Mouse (Mus musculus) hindbrain, embryonic 12.5 days (tissue): ENCODE results near the gene Acp4. TPM values are rescaled to one million over a fixed set of nuclear protein-coding genes. Genes with fewer than 3 reads are reported as not detected.
"Not testable (repeated sequence)": the region's sequence is repeated elsewhere in the genome, so short reads cannot be mapped to it uniquely, and the experiment has no call there.

Experiments used
- ATAC-seq: fragments of 200-750 bp; cut with Nextera tagmentation; 2 replicates; pipeline ENCODE4 v1.8.0; 2017; ENCODE audit warnings: moderate TSS enrichment; ENCODE audit not compliant: low FRiP score
- H3K27ac ChIP-seq: fragments of 300-500 bp; sonication (generic); 2 replicates; pipeline ENCODE4 v1.5.1; 2016; ENCODE audit warnings: mild to moderate bottlenecking
- H3K27me3 ChIP-seq: fragments of 300-500 bp; sonication (generic); 2 replicates; pipeline ENCODE4 v1.6.1; 2016; ENCODE audit warnings: mild to moderate bottlenecking
- H3K36me3 ChIP-seq: fragments of 300-500 bp; sonication (generic); 2 replicates; pipeline ENCODE4 v1.6.1; 2016; ENCODE audit warnings: mild to moderate bottlenecking
- H3K4me1 ChIP-seq: fragments of 300-500 bp; sonication (generic); 2 replicates; pipeline ENCODE4 v1.6.1; 2016
- H3K4me2 ChIP-seq: fragments of 300-500 bp; sonication (generic); replicated peaks from 2 replicates; pipeline ENCODE4 v1.6.1; 2016; ENCODE audit warnings: mild to moderate bottlenecking
- H3K4me3 ChIP-seq: fragments of 300-500 bp; sonication (generic); 2 replicates; pipeline ENCODE4 v1.5.1; 2016; ENCODE audit warnings: mild to moderate bottlenecking
- H3K9ac ChIP-seq: fragments of 300-500 bp; sonication (generic); 2 replicates; pipeline ENCODE4 v1.6.1; 2016; ENCODE audit warnings: mild to moderate bottlenecking, moderate library complexity
- H3K9me3 ChIP-seq: fragments of 300-500 bp; sonication (generic); replicated peaks from 2 replicates; pipeline ENCODE4 v1.6.1; 2016; ENCODE audit warnings: mild to moderate bottlenecking
- WGBS: fragments of 180-500 bp; shearing (Covaris S2); methylation state at CpG from one replicate; pipeline ENCODE4 v1.1.7; 2016; 5-methylcytosine and 5-hydroxymethylcytosine counted together
- polyA plus RNA-seq: library from polyadenylated mRNA; unstranded; fragments of >200 nt; fragmentation: Nextera tagmentation; extraction: Ambion mirVana; gene quantifications from 2 replicates; pipeline ENCODE4 v1.2.1, GENCODE M21; 2016

The Acp4 gene
- polyA plus RNA-seq, 1 experiment from 2014 or later = not detected

DNA sequence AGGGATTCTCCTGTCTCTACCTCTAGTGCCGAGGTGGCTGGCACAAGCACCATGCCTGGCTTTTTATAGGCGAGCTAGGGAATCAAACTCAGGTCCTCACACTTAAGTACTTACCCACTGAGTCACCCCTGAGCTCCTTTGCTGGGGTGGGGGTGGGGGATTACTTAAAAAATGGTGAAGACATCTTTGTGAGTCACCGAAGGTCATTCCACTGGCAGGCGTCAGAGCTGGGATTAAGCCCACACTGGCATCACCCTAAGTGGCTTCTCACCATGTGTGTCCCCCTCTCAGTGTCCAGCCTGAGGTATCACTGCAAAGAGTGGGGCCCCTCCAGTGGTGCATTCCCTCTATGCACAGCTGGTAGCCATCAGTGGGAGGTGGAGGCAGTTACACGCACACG lies 3.2 kb upstream of the Acp4 start:
- no peak for ATAC-seq
- Histone ChIP-seq H3K9me3 (no peaks in the 10 kb centered on the region), H3K27ac (no peak overlapping the region), H3K4me3 (no peak overlapping the region), H3K4me1 (peaks cover 5% of the 10 kb centered on the region; the same call in 1 of the 2 replicates), H3K27me3 (peaks cover 19% of the 10 kb centered on the region), H3K4me2 (no peak overlapping the region), H3K36me3 (no peaks in the 10 kb centered on the region), H3K9ac (no peak overlapping the region)
- 80% methylated on average over 6 of the region's 6 CpGs for WGBS

DNA sequence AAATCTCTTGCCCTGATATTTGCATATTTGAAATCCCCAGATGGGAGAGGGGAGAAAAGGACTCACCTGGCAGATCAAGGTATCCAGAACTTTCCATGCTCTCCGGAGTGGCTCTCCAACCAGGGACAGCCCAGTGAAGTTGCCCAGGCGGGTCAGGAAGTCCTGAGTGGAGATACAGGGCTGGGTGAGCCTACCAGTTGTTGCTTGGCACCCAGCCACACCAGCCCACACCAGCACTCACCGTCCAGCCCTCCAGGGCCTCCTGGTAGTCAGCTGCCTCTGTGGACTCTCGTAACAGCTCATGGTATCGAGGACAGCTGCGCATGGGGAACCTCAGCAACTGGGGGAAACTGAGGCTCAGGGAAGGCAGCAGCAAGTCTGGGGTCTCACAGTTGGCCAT lies 2.2 kb downstream of the Acp4 start:
- no peaks in the 10 kb centered on the region for H3K27me3 ChIP-seq
- peaks cover 43% of the 10 kb centered on the region for H3K36me3 ChIP-seq
- no peak for ATAC-seq
- no peaks in the 10 kb centered on the region for H3K4me1 ChIP-seq
- H3K9me3 ChIP-seq = no peaks in the 10 kb centered on the region
- no peak overlapping the region for H3K9ac ChIP-seq
- H3K4me2 ChIP-seq = no peak overlapping the region
- WGBS = 92% methylated on average over 6 of the region's 6 CpGs
- no peak overlapping the region for H3K4me3 ChIP-seq
- H3K27ac ChIP-seq = no peak overlapping the region

DNA sequence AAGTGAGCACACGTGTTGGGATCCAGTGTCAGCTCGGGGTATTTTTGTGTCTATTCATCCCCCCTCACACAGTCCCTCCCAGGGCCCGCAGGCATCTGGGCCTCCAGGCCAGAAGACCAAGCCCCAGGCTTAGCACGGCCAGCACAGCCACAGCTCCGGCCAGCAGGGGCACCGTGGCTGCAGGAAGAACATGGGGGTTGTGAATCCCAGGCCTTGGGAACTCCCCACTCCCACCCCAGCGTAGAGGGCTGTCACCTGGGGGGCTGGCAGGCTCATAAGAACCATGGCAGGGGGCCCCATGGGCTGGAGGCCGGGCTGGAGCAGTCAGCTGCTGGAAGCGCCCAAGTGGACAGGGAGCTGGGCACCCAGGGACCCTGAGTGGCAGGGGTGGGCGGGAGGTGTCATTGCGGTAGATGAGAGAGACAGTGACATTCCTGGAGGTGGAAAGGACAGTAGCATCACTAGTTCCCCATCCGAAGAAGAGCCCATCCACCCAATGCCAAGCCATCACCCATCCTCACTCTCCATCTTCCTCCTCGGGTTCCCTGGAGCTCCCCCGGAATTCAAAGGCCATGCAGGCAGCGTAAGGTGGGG lies 4.1 kb downstream of the Acp4 start:
- Histone ChIP-seq H3K9ac (no peak overlapping the region), H3K36me3 (peaks cover 59% of the 10 kb centered on the region), H3K27me3 (no peaks in the 10 kb centered on the region), H3K4me3 (no peak overlapping the region), H3K27ac (no peak overlapping the region), H3K4me1 (peaks cover 14% of the 10 kb centered on the region), H3K9me3 (no peaks in the 10 kb centered on the region), H3K4me2 (no peak overlapping the region)
- 60% methylated on average over 15 of the region's 15 CpGs for WGBS
- ATAC-seq = 0 out of 2 replicates have a peak, but pooled peaks have one; percentile 14

DNA sequence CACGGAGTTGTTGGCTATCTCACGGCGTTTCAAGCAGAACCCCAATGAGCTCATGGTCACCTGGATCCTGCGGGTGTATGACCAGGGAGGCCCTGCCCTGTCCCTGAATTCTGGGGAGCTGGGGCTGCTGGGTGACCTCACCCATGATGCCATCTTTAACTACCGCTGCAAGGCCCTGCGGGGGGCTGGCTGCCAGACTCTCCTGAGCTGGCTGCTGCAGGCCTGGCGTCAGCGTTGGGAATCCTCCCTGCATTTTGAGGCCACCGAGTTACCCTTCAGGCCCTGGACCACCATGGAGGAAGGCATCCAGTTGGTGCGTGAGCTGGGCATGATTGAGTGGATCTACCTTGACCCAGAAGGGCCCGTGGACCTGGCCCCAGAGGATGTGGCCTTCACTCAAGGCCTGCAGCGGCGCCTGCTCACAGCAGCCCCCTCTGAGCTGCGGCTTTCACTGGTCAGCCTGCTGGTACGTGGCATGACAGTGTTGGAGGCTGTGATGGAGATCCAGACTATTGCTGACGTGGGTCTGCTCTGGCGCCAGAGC lies 6.4 kb downstream of the Acp4 start:
- 90% methylated on average over 17 of the region's 17 CpGs for WGBS
- not testable (repeated sequence) for H3K9me3 ChIP-seq, H3K9ac ChIP-seq, ATAC-seq, H3K4me2 ChIP-seq, H3K27ac ChIP-seq, H3K4me3 ChIP-seq, H3K27me3 ChIP-seq
- Histone ChIP-seq H3K4me1 (peaks cover 21% of the 10 kb centered on the region), H3K36me3 (peaks cover 59% of the 10 kb centered on the region)

DNA sequence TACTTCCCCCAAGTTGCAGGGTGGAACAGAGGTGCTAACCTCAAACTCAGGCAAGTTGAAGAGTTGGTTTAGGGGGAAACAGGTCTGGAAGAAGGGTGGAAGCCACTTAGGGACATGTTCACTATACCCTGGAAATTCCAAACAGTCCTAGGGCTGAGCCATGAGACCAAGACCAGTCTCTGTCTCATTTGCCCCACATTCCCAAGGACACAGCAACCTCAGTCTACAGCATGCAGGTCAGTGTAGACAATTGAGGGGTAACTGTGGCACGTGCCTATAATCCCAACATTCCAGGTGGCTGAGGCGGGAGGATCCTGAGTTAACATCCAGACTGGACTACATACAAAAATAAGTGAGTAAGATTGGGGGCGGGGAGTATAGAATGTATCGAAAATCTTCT lies 7.9 kb downstream of the Acp4 start:
- Histone ChIP-seq H3K4me3 (no peak overlapping the region), H3K27ac (no peak overlapping the region), H3K4me2 (no peak overlapping the region), H3K27me3 (no peaks in the 10 kb centered on the region), H3K9me3 (no peaks in the 10 kb centered on the region), H3K36me3 (peaks cover 53% of the 10 kb centered on the region), H3K4me1 (peaks cover 26% of the 10 kb centered on the region), H3K9ac (no peak overlapping the region)
- no peak for ATAC-seq
- 90% methylated on average over 4 of the region's 4 CpGs for WGBS

DNA sequence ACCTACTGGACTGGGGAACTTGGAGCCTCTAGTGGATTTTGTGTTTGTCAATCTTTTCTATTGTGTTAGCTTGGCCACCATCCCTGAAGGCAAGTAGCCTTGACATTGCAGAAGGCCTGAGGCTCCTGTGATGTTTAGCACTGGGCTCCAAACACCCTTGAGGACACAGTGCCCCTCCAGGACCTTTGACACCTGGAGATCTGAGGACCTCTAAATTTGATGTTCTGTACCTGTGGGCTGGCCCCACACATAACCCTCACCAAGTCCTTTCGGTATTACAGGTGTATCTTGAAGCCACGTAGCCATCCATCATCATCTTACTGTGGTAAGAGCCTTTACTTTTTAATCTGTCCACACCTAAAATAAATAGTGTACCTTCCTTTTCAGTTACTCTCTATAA lies 9.2 kb downstream of the Acp4 start:
- ATAC-seq = no peak
- 96% methylated on average over 2 of the region's 2 CpGs for WGBS
- Histone ChIP-seq H3K27ac (no peak overlapping the region), H3K4me1 (peaks cover 26% of the 10 kb centered on the region), H3K9me3 (0 out of 2 replicates have a peak, but pooled peaks cover 2% of the 10 kb centered on the region), H3K36me3 (peaks cover 43% of the 10 kb centered on the region), H3K4me2 (peak overlapping the region; percentile 78), H3K9ac (peak overlapping the region; percentile 92), H3K4me3 (peak overlapping the region; percentile 88), H3K27me3 (no peaks in the 10 kb centered on the region)

DNA sequence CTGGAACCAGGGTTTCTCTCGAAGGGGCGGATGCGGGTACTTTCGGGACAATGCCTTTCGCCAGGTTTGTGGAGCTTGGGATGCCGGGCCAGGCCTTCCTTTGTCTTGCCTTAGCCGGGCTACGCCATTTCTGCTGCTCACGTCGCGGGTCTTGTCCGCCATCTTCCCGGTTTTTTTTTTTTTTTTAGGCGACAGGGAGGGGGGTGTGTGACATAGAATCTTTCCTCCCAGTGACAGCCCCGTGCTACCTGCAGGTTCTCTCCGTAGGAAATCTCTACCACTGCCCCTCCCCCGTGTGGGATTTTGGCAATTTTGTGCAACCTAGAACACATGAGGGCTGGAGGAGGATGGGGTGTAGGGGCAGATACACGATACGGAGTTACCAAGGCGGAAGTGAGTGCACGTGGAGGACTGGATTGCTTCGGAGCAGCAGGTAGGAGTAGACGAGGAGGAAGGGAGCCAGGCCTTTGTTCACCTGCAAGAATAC lies 10.2 kb downstream of the Acp4 start:
- H3K27ac ChIP-seq = peak overlapping the region; percentile 92
- H3K4me3 ChIP-seq = peak overlapping the region; percentile 88
- H3K4me1 ChIP-seq = peaks cover 26% of the 10 kb centered on the region
- peaks cover 33% of the 10 kb centered on the region for H3K36me3 ChIP-seq
- H3K9me3 ChIP-seq = 0 out of 2 replicates have a peak, but pooled peaks cover 2% of the 10 kb centered on the region
- H3K9ac ChIP-seq = peak overlapping the region; percentile 92
- 0% methylated on average over 23 of the region's 23 CpGs for WGBS
- H3K27me3 ChIP-seq = no peaks in the 10 kb centered on the region
- peak overlapping the region; percentile 78 for H3K4me2 ChIP-seq
- ATAC-seq = peak; percentile 32; the same call in 1 of the 2 replicates

DNA sequence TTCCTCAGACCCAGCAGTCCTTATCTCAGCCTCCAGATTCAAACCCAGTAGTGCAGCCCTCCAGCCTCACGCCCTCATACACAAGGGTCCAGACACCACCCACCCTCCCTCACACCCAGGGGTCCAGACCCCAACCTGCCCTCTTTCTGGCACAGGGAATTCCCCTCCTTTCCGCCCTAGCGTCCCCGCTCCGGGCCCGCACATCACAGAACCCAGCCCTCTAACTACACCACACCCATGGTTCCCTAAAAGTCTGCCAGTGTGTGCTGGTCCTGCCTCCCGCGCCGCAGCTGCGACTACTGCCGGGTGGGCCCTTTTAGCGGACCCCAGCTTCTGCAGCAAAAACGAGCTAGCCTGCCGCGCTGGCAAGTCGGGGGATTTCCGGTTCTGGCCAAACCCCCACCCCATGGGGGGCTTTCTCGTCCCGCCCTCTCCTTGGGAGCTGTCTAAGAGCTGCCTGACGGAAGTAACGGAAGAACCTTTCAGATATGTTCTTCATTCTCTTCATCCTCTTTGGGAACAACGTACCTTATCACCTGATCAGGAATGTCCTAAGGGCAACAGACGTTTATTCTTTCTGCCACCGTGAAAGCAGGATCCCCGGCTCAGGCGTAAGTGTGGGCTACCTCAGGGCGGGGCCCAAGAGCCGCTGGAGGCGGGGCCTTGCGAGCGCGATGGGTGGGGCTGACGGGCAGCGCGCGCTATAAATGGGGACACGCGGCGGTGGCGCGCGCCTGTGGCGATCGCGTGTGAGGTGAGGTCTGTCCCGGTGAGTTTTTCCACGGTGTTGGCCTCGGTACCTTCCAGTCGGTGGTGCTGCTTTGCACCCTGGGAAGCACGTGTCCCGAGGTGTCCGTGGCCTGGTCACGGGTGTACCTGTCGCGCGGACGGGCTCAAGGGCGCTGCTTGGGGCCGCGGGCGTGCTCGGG lies 10.9 kb downstream of the Acp4 start, which contains the start of the genes 1700028J19Rik and 2410002F23Rik:
1700028J19Rik (minus strand) TSS at position 641 of the 929 bp plus-strand sequence.
2410002F23Rik (plus strand) TSS at position 668 of the 929 bp plus-strand sequence.
- no peaks in the 10 kb centered on the region for H3K27me3 ChIP-seq
- H3K4me3 ChIP-seq = peak within 1 kb of the TSS; percentile 88
- H3K9ac ChIP-seq = peak within 1 kb of the TSS; percentile 92
- peak within 1 kb of the TSS; percentile 92 for H3K27ac ChIP-seq
- ATAC-seq = peak; percentile 87
- H3K4me1 ChIP-seq = peaks cover 26% of the 10 kb centered on the region
- 0 out of 2 replicates have a peak, but pooled peaks cover 2% of the 10 kb centered on the region for H3K9me3 ChIP-seq
- H3K4me2 ChIP-seq = peak within 1 kb of the TSS; percentile 78
- WGBS = under 1% methylated on average over 62 of the region's 62 CpGs
- H3K36me3 ChIP-seq = peaks cover 29% of the 10 kb centered on the region

DNA sequence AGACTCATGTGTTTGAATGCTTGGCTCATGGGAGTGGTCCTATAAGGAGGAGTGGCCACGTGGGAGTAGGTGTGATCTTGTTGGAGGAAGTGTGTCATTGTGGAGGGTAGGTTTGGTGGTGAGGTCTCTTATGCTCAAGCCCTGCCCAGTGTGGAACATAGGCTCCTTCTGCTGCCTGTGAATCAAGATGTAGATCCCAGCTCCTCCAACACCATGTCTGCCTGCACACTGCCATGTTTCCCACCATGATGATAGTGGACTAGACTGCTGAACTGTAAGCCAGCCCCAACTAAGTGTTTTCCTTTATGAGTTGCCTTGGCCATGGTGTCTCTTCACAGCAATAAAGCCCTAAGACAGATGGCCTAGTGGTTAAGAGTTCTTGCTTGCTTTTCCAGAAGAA lies 13.1 kb downstream of the Acp4 start:
- Histone ChIP-seq H3K9ac (no peak overlapping the region), H3K4me3 (no peak overlapping the region), H3K27me3 (no peaks in the 10 kb centered on the region), H3K36me3 (peaks cover 7% of the 10 kb centered on the region), H3K4me1 (peaks cover 20% of the 10 kb centered on the region), H3K4me2 (no peak overlapping the region), H3K27ac (no peak overlapping the region), H3K9me3 (0 out of 2 replicates have a peak, but pooled peaks cover 2% of the 10 kb centered on the region)
- 40% methylated on average over 1 of the region's 1 CpGs for WGBS
- ATAC-seq = no peak

DNA sequence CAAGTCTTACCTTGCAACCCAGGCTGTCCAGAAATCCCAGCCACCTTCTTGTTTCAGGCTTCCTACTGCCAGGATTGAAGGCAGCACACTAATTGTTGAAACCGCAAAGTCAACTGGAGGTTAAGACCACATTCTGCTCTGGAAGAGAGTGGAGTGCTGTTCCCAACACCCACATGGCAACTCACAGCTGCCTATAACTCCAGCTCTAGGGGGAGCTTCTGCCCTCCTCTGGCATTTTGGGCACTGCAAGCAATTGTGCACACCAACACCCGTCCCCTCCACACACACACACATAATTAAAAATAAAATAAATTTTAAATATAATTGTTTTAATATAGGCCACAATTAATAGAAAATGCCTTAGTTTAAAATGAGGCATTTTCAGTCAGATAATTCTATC lies 16.0 kb downstream of the Acp4 start:
- H3K9me3 ChIP-seq = 0 out of 2 replicates have a peak, but pooled peaks cover 2% of the 10 kb centered on the region
- 66% methylated on average over 2 of the region's 2 CpGs for WGBS
- ATAC-seq = no peak

DNA sequence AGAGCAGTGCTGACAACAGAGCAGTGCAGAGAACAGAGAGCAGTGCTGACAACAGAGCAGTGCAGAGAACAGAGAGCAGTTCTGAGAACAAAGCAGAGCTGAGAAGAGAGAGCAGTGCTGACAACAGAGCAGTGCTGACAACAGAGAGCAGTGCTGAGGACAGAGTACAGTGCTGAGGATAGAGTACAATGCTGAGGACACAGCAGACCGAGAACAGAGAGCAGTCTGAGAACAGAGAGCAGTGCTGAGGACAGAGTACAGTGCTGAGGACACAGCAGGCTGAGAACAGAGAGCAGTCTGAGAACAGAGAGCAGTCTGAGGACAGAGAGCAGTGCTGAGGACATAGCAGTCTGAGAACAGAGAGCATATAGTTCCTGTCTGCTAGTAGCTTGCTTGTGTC lies 16.5 kb downstream of the Acp4 start:
- 45% methylated on average over 1 of the region's 1 CpGs for WGBS
- no peak overlapping the region for H3K4me2 ChIP-seq
- H3K4me3 ChIP-seq = no peak overlapping the region
- no peak for ATAC-seq
- no peak overlapping the region for H3K9ac ChIP-seq
- no peaks in the 10 kb centered on the region for H3K36me3 ChIP-seq
- no peak overlapping the region for H3K27ac ChIP-seq
- no peaks in the 10 kb centered on the region for H3K27me3 ChIP-seq
- 0 out of 2 replicates have a peak, but pooled peaks cover 2% of the 10 kb centered on the region for H3K9me3 ChIP-seq
- peaks cover 5% of the 10 kb centered on the region for H3K4me1 ChIP-seq

More for the DNA sequence above, 16.0 kb downstream of the Acp4 start:
- H3K36me3 ChIP-seq = no peaks in the 10 kb centered on the region
- H3K27ac ChIP-seq = no peak overlapping the region
- no peak overlapping the region for H3K4me3 ChIP-seq
- no peak overlapping the region for H3K9ac ChIP-seq
- H3K4me2 ChIP-seq = no peak overlapping the region
- H3K27me3 ChIP-seq = no peaks in the 10 kb centered on the region
- peaks cover 5% of the 10 kb centered on the region for H3K4me1 ChIP-seq

DNA sequence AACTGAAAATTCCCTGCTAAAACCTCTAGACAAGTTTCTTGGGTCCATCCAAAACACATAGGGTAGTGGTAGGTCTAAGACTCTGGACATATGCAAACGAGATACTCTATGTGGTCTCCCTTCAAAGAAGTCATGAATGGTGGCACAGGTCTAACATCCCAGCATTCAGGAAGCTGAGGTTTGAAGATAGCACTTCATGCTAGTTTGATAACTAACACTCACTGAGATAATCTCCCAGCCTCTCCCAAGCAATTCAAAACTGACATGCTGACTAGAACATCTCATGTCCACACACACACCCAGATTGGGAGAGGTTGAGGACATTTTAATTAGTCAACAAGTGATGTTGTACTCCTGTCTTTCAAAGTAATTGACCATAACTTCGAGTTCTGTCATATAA lies 17.3 kb downstream of the Acp4 start:
- Histone ChIP-seq H3K36me3 (no peaks in the 10 kb centered on the region), H3K4me1 (no peaks in the 10 kb centered on the region), H3K9ac (no peak overlapping the region), H3K4me3 (no peak overlapping the region), H3K4me2 (no peak overlapping the region), H3K9me3 (0 out of 2 replicates have a peak, but pooled peaks cover 2% of the 10 kb centered on the region), H3K27me3 (no peaks in the 10 kb centered on the region), H3K27ac (no peak overlapping the region)
- 57% methylated on average over 2 of the region's 2 CpGs for WGBS
- no peak for ATAC-seq
